Mouse (Mus musculus) lung, embryonic 16.5 days (tissue): ENCODE data around the gene Ift22. TPM values are rescaled to one million over a fixed set of nuclear protein-coding genes. Genes with fewer than 3 reads are reported as not detected.
"Not testable (repeated sequence)": the region's sequence is repeated elsewhere in the genome, so short reads cannot be mapped to it uniquely, and the experiment has no call there.

Source experiments
- ATAC-seq: fragments of 200-750 bp; cut with Nextera tagmentation; 2 replicates; pipeline ENCODE4 v1.8.0; 2017; ENCODE audit warnings: low read depth, mild to moderate bottlenecking, moderate library complexity
- H3K27ac ChIP-seq: fragments of 300-500 bp; sonication (generic); 2 replicates; pipeline ENCODE4 v1.5.1; 2014; ENCODE audit warnings: mild to moderate bottlenecking, control low read depth, low read length
- H3K27me3 ChIP-seq: fragments of 300-500 bp; sonication (generic); 2 replicates; pipeline ENCODE4 v1.6.1; 2014; ENCODE audit warnings: low read depth, low read length, mixed read lengths; ENCODE audit not compliant: control insufficient read depth, insufficient read depth
- H3K36me3 ChIP-seq: fragments of 300-500 bp; sonication (generic); 2 replicates; pipeline ENCODE4 v1.6.1; 2014; ENCODE audit warnings: low read length; ENCODE audit not compliant: control insufficient read depth, insufficient read depth
- H3K4me1 ChIP-seq: fragments of 300-500 bp; sonication (generic); replicated peaks from 2 replicates; pipeline ENCODE4 v1.6.1; 2014; ENCODE audit warnings: low read length, mixed read lengths; ENCODE audit not compliant: control insufficient read depth, insufficient read depth
- H3K4me2 ChIP-seq: fragments of 300-500 bp; sonication (generic); 2 replicates; pipeline ENCODE4 v1.6.1; 2014; ENCODE audit warnings: low read depth, low read length, control low read depth
- H3K4me3 ChIP-seq: fragments of 300-500 bp; sonication (generic); 2 replicates; pipeline ENCODE4 v1.5.1; 2014; ENCODE audit warnings: mild to moderate bottlenecking, low read length, control low read depth
- H3K9ac ChIP-seq: fragments of 300-500 bp; sonication (generic); 2 replicates; pipeline ENCODE4 v1.6.1; 2014; ENCODE audit warnings: low read length, control low read depth
- H3K9me3 ChIP-seq: fragments of 300-500 bp; sonication (generic); 2 replicates; pipeline ENCODE4 v1.6.1; 2016; ENCODE audit warnings: low read length; ENCODE audit not compliant: control insufficient read depth
- WGBS: fragments of 180-500 bp; shearing (Covaris S2); extraction: QIAGEN DNeasy Blood & Tissue Kit; methylation state at CpG from one replicate; pipeline ENCODE4 v1.1.7; 2014; 5-methylcytosine and 5-hydroxymethylcytosine counted together
- polyA plus RNA-seq: library from polyadenylated mRNA; unstranded; fragments of >200 nt; fragmentation: Nextera tagmentation; extraction: Ambion mirVana; gene quantifications from 2 replicates; pipeline ENCODE4 v1.2.1, GENCODE M21; 2015

Ift22 gene
- polyA plus RNA-seq, 1 experiment from 2014 or later = 92.8 TPM

DNA sequence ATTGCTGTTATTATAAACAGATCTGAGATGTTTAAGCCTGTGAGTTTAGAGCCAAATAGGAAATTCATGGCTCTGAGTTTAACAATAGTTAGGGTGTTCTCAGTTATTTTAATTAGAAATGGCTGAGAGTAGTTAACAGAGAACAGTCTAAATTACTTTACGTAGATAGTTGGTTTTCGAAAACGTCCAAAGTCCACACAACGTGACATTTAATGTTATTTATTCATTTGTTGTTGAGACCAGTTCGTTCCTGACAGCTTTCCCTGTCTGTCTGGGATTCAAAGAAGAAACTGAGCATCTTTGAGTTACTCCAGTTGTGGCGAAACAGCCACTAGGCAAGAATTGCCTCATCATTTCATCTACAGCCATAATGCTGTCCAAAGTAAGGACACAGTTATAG, 32.1 kb downstream of the Ift22 start:
- H3K9me3 ChIP-seq, H3K4me1 ChIP-seq, H3K4me2 ChIP-seq, H3K27me3 ChIP-seq, H3K4me3 ChIP-seq, ATAC-seq, H3K9ac ChIP-seq, H3K27ac ChIP-seq, H3K36me3 ChIP-seq: not testable (repeated sequence)
- WGBS = 71% methylated on average over 6 of the region's 6 CpGs

DNA sequence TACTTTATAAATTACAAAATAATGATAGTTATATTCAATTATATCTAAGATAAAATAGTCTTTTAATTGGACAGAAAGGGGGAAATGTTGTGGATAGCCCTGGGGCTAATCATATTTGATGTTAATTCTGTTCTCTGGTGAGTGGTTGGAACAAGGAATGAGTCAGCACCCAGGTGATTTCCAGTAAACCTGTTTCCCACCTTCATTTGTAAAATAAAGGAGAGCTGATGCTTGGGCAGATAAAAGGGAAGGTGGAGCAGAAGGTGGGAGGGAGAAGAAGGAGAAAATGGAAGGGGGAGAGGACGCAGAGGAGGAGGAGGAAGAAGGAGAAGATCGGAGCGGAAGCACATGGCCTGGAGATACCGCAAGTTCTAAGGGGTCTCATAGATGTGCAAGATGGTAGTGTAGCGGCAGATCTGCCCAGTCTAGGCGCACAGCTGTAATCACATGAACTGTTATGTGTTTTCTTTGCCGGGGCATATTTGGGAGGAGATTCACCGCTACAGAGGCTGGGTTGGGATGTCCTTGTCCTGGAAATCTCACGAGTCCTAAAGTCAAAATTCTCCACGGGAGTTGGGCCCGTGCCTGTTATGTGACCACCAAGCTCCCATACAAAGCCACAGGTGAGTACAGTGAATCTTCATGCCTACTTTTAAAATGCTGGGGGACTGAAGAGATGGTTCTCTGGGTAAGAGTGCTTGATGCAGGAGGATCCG, 33.1 kb downstream of the Ift22 start:
- Histone ChIP-seq H3K4me2 (no peak overlapping the region), H3K27ac (no peak overlapping the region), H3K36me3 (no peaks in the 10 kb centered on the region), H3K4me1 (no peaks in the 10 kb centered on the region), H3K4me3 (no peak overlapping the region), H3K27me3 (no peaks in the 10 kb centered on the region), H3K9ac (no peak overlapping the region), H3K9me3 (no peaks in the 10 kb centered on the region; the same call in 1 of the 2 replicates)
- no peak for ATAC-seq
- 83% methylated on average over 12 of the region's 12 CpGs for WGBS

GRCm38 (mm10) chr5:136942781-136943180, 34.8 kb downstream of the Ift22 start:
- Histone ChIP-seq H3K4me1 (no peaks in the 10 kb centered on the region), H3K4me2 (no peak overlapping the region), H3K4me3 (no peak overlapping the region), H3K9me3 (no peaks in the 10 kb centered on the region; the same call in 1 of the 2 replicates), H3K27me3 (no peaks in the 10 kb centered on the region), H3K27ac (peak overlapping the region; percentile 47), H3K9ac (no peak overlapping the region), H3K36me3 (no peaks in the 10 kb centered on the region)
- peak; percentile 75 for ATAC-seq
- WGBS = 43% methylated on average over 3 of the region's 3 CpGs

GRCm38 (mm10) chr5:136943382-136943781, 35.4 kb downstream of the Ift22 start:
- H3K36me3 ChIP-seq = no peaks in the 10 kb centered on the region
- H3K9ac ChIP-seq = no peak overlapping the region
- ATAC-seq = no peak
- no peak overlapping the region for H3K4me3 ChIP-seq
- H3K27ac ChIP-seq = peak overlapping the region; percentile 47; the same call in 1 of the 2 replicates
- 67% methylated on average over 2 of the region's 2 CpGs for WGBS
- H3K4me1 ChIP-seq = no peaks in the 10 kb centered on the region
- H3K9me3 ChIP-seq = no peaks in the 10 kb centered on the region; the same call in 1 of the 2 replicates
- H3K27me3 ChIP-seq = no peaks in the 10 kb centered on the region
- no peak overlapping the region for H3K4me2 ChIP-seq

DNA sequence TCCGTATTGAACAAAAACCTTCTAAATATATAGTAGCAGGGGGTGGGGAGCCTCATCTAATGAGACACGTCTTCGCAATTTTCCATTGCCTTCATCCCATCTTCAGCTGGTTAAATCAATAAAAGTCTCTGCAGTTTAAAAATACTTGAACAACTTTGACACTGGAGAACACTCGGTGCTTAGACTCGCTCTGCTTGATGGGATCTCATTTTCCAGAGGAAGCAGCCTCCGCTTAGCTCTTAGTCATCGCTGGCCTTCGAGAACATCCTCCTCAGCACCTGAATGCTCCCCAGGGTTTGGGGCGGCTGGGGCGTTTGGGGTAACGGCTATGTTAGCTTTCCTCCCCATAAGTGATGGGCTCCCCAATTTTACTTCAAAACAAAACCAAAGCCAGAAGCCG, 37.1 kb downstream of the Ift22 start:
- no peak overlapping the region for H3K27ac ChIP-seq
- 75% methylated on average over 12 of the region's 12 CpGs for WGBS
- H3K4me3 ChIP-seq = no peak overlapping the region
- no peak for ATAC-seq
- no peaks in the 10 kb centered on the region for H3K9me3 ChIP-seq
- no peak overlapping the region for H3K9ac ChIP-seq
- H3K36me3 ChIP-seq = no peaks in the 10 kb centered on the region
- H3K4me1 ChIP-seq = no peaks in the 10 kb centered on the region
- no peak overlapping the region for H3K4me2 ChIP-seq
- no peaks in the 10 kb centered on the region for H3K27me3 ChIP-seq

DNA sequence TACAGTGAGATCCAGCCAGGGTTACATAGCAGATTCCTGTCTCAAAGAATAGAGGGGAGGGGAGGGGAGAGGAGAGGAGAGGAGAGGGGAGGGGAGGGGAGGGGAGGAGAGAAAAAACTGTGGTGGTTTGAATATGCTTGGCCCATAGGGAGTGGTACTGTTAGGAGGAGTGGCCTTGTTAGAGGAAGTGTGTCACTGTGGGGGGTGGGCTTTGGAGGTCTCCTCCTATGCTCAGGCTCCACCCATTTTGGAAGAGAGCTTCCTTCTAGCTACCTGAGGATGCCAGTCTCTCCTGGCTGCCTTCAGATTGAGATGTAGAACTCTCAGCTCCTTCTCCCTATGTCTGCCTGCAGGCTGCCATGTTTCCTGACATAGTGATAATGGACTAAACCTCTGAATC, 39.9 kb downstream of the Ift22 start:
- Histone ChIP-seq H3K27ac (no peak overlapping the region), H3K27me3 (no peaks in the 10 kb centered on the region), H3K4me2 (no peak overlapping the region), H3K9me3 (no peaks in the 10 kb centered on the region), H3K9ac (no peak overlapping the region), H3K4me1 (no peaks in the 10 kb centered on the region), H3K4me3 (no peak overlapping the region), H3K36me3 (no peaks in the 10 kb centered on the region)
- no peak for ATAC-seq

GRCm38 (mm10) chr5:136949551-136950336, 41.8 kb downstream of the Ift22 start:
- not testable (repeated sequence) for H3K4me3 ChIP-seq, ATAC-seq, H3K9me3 ChIP-seq, H3K4me1 ChIP-seq, H3K36me3 ChIP-seq, H3K4me2 ChIP-seq, H3K9ac ChIP-seq, H3K27me3 ChIP-seq, H3K27ac ChIP-seq
- WGBS = 66% methylated on average over 14 of the region's 14 CpGs

- 83% methylated on average over 6 of the region's 6 CpGs for WGBS
- Histone ChIP-seq H3K27ac (no peak overlapping the region), H3K4me2 (no peak overlapping the region), H3K9me3 (no peaks in the 10 kb centered on the region), H3K27me3 (no peaks in the 10 kb centered on the region), H3K9ac (no peak overlapping the region), H3K4me1 (peaks cover 5% of the 10 kb centered on the region), H3K36me3 (no peaks in the 10 kb centered on the region), H3K4me3 (no peak overlapping the region)
- ATAC-seq = no peak
Observed at GRCm38 (mm10) chr5:136950521-136950920, 42.6 kb downstream of the Ift22 start.

- Histone ChIP-seq H3K4me3 (no peak overlapping the region), H3K9ac (no peak overlapping the region)
- 68% methylated on average over 4 of the region's 4 CpGs for WGBS
Observed at GRCm38 (mm10) chr5:136952153-136952552, 44.2 kb downstream of the Ift22 start.

More at GRCm38 (mm10) chr5:136952153-136952552, 44.2 kb downstream of the Ift22 start:
- peaks cover 9% of the 10 kb centered on the region for H3K4me1 ChIP-seq
- H3K27me3 ChIP-seq = no peaks in the 10 kb centered on the region
- H3K36me3 ChIP-seq = no peaks in the 10 kb centered on the region
- ATAC-seq = no peak
- no peak overlapping the region for H3K27ac ChIP-seq
- no peak overlapping the region for H3K4me2 ChIP-seq
- H3K9me3 ChIP-seq = no peaks in the 10 kb centered on the region
